Mouse (Mus musculus) spleen, adult 2 months (tissue): ENCODE results near the gene Krt79. TPM values are rescaled to one million over a fixed set of nuclear protein-coding genes. Genes with fewer than 3 reads are reported as not detected.

Source experiments
- DNase-seq, 2 experiments: peaks; one replicate each; pipeline versions ENCODE4 v3.0.0 to v3.0.0-alpha.2; 2012 to 2021; ENCODE audit warnings: low spot score in 2 of 2, low read depth in 1 of 2
- H3K27ac ChIP-seq: fragments of 200-500 bp; 2 replicates; pipeline ENCODE4 v1.5.1; 2012; ENCODE audit warnings: low read length, inconsistent platforms; ENCODE audit not compliant: insufficient read depth
- H3K27me3 ChIP-seq: fragments of 200-500 bp; 2 replicates; pipeline ENCODE4 v1.6.1; 2012; ENCODE audit warnings: mild to moderate bottlenecking, moderate library complexity, low read length, inconsistent platforms; ENCODE audit not compliant: control insufficient read depth, insufficient read depth
- H3K36me3 ChIP-seq: fragments of 200-500 bp; 2 replicates; pipeline ENCODE4 v1.6.1; 2012; ENCODE audit warnings: mild to moderate bottlenecking, low read length, inconsistent platforms; ENCODE audit not compliant: control insufficient read depth, insufficient read depth
- H3K4me1 ChIP-seq: fragments of 200-500 bp; 2 replicates; pipeline ENCODE4 v1.6.1; 2011; ENCODE audit warnings: inconsistent platforms; ENCODE audit not compliant: control insufficient read depth, insufficient read depth, insufficient read length
- H3K4me3 ChIP-seq: fragments of 200-500 bp; 2 replicates; pipeline ENCODE4 v1.5.1; 2011; ENCODE audit warnings: mild to moderate bottlenecking, inconsistent platforms; ENCODE audit not compliant: insufficient read depth, insufficient read length; ENCODE audit errors: extremely low read depth
- CTCF ChIP-seq: fragments of 200-500 bp; IDR thresholded peaks from 2 replicates; pipeline ENCODE4 v1.5.1; 2011; ENCODE audit warnings: mild to moderate bottlenecking, inconsistent platforms; ENCODE audit not compliant: insufficient read depth, insufficient read length, insufficient replicate concordance; ENCODE audit errors: extremely low read depth
- POLR2A ChIP-seq: fragments of 200-500 bp; IDR thresholded peaks from 2 replicates; pipeline ENCODE4 v1.6.1; 2011; ENCODE audit warnings: low read depth, low read length, inconsistent platforms
- WGBS: fragments of 180-500 bp; shearing (Covaris S2); methylation state at CpG from one replicate; pipeline ENCODE4 v1.1.7; 2018; 5-methylcytosine and 5-hydroxymethylcytosine counted together
- polyA plus RNA-seq: library from polyadenylated mRNA; depleted of rRNA; stranded (reverse); fragments of >200 nt; gene quantifications from 2 replicates; pipeline ENCODE4 v1.2.3, GENCODE M21; 2012

The Krt79 gene
- polyA plus RNA-seq, 1 experiment: not detected

- Histone ChIP-seq H3K27ac (peak overlapping the region; percentile 55), H3K4me1 (peaks cover 7% of the 10 kb centered on the region), H3K36me3 (no peaks in the 10 kb centered on the region), H3K27me3 (no peaks in the 10 kb centered on the region), H3K4me3 (peak overlapping the region; percentile 29; the same call in 1 of the 2 replicates)
- 4% methylated on average over 39 of the region's 39 CpGs for WGBS
- peak in 1 of 2 experiments; percentile 41 for DNase-seq
- TF ChIP-seq CTCF: no peak
- TF ChIP-seq POLR2A: no peak
These were observed 37.1 kb upstream of the Krt79 start for GRCm38 (mm10) chr15:101977043-101977726.

DNA sequence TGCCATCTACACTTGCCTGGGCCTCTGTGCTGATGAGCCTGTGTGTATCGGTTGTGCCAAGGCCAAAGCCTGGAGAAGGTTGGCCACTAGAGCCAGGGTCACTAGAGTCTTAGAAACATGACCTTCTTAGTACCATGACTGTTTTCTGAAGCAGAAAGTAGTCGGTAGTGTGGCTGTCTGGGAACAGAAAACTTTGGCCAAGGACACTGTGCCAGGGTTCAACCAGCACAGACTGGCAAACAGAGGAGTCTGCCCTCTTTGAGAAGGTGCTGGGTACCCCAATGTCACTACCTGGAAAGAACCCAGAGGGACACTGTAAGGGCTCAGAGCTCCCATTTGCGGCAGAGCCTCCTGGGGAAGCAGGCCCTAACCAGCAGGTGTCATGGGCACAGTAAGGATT is 36.5 kb upstream of the Krt79 start:
- peak overlapping the region; percentile 55 for H3K27ac ChIP-seq
- H3K4me3 ChIP-seq: no peak overlapping the region
- WGBS: 69% methylated on average over 3 of the region's 3 CpGs
- no peaks in the 10 kb centered on the region for H3K36me3 ChIP-seq
- TF ChIP-seq CTCF (no peak), POLR2A (no peak)
- peaks cover 7% of the 10 kb centered on the region for H3K4me1 ChIP-seq
- H3K27me3 ChIP-seq: no peaks in the 10 kb centered on the region
- DNase-seq: no peak

DNA sequence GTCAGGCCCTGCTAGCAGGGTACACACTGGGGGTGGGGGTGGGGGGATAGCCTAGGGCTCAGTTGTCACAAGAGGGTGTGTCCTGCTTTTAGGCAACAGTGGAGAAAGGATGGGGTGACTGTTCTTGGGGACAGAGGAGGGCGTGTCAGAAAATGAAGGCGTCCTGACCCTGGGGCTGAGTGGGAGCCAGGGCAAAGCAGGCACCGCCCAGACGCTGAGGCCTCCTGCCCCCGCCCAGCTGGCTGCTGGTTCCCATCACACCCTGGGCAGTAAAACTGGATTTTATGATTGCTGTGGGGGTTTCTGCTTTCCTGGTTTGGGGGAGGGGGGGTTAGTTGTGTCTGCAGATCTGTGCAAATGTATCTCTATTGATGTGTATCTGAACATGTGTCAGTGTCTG is 35.9 kb upstream of the Krt79 start:
- no peak for DNase-seq
- no peaks in the 10 kb centered on the region for H3K36me3 ChIP-seq

GRCm38 (mm10) chr15:101974083-101974845 is 34.1 kb upstream of the Krt79 start:
- Histone ChIP-seq H3K27ac (peak overlapping the region; percentile 58), H3K4me3 (no peak overlapping the region), H3K36me3 (no peaks in the 10 kb centered on the region), H3K27me3 (no peaks in the 10 kb centered on the region), H3K4me1 (peaks cover 7% of the 10 kb centered on the region)
- WGBS: 70% methylated on average over 16 of the region's 16 CpGs
- TF ChIP-seq CTCF (no peak), POLR2A (no peak)
- DNase-seq: no peak

More for the DNA sequence above, 35.9 kb upstream of the Krt79 start:
- TF ChIP-seq POLR2A: no peak
- TF ChIP-seq CTCF: no peak
- no peak overlapping the region for H3K4me3 ChIP-seq
- 57% methylated on average over 5 of the region's 5 CpGs for WGBS
- H3K4me1 ChIP-seq: peaks cover 7% of the 10 kb centered on the region
- peak overlapping the region; percentile 59 for H3K27ac ChIP-seq
- H3K27me3 ChIP-seq: no peaks in the 10 kb centered on the region

- Histone ChIP-seq H3K36me3 (no peaks in the 10 kb centered on the region), H3K27ac (0 out of 2 replicates have a peak overlapping the region, but pooled peaks have one; percentile 15), H3K27me3 (no peaks in the 10 kb centered on the region), H3K4me1 (peaks cover 7% of the 10 kb centered on the region), H3K4me3 (no peak overlapping the region)
- TF ChIP-seq POLR2A: no peak
- TF ChIP-seq CTCF: peak; percentile 53; the same call in 1 of the 2 replicates
- WGBS: 19% methylated on average over 15 of the region's 15 CpGs
- DNase-seq: peak; percentile 30 to 54
These were observed 33.4 kb upstream of the Krt79 start for GRCm38 (mm10) chr15:101973414-101974077.

DNA sequence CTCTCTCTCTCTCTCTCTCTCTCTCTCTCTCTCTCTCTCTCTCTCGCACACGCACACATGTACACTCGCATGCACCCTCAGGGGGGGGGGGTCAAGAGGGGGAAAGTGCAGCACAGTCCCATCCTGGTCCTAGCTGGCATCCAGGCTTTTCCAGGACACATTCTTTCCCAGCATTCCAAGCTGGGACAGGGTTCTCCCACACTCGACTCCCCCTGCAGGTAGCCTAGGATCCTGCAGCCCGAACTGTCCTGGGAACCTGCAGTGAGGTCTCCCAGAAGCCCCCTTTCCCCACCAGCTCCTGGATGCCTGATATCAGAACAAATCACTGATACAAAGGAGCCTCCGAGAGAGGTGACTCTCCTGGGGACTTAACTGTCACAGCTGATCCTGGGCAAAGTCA is 30.4 kb upstream of the Krt79 start:
- WGBS: 38% methylated on average over 3 of the region's 6 CpGs

GRCm38 (mm10) chr15:101966808-101967207 is 26.7 kb upstream of the Krt79 start:
- H3K4me1 ChIP-seq: no peaks in the 10 kb centered on the region
- 87% methylated on average over 8 of the region's 8 CpGs for WGBS
- H3K36me3 ChIP-seq: no peaks in the 10 kb centered on the region
- TF ChIP-seq CTCF (no peak), POLR2A (no peak)
- no peak overlapping the region for H3K27ac ChIP-seq
- no peaks in the 10 kb centered on the region for H3K27me3 ChIP-seq
- no peak for DNase-seq
- no peak overlapping the region for H3K4me3 ChIP-seq

More for the DNA sequence above, 30.4 kb upstream of the Krt79 start:
- Histone ChIP-seq H3K4me3 (no peak overlapping the region), H3K36me3 (no peaks in the 10 kb centered on the region), H3K27ac (no peak overlapping the region), H3K4me1 (no peaks in the 10 kb centered on the region), H3K27me3 (no peaks in the 10 kb centered on the region)
- DNase-seq: no peak
- no peak for TF ChIP-seq POLR2A
- no peak for TF ChIP-seq CTCF
